Mouse (Mus musculus): ENCODE results near the gene Atp6v1a.
A peak's percentile ranks its signal among the peaks of the same experiment; 100 is the strongest.

The Atp6v1a gene

GRCm38 (mm10) chr16:44139536-44140185 is at the start of gene Atp6v1a, which contains the start of gene Naa50:
Gene Atp6v1a, minus strand, starts transcription at chr16:44139705.
Gene Naa50, plus strand, starts transcription at chr16:44139830.
- DNase-seq (ENCODE audit: low read depth) = peak; percentile 95

GRCm38 (mm10) chr16:44188766-44189165 is 49.3 kb upstream of the Atp6v1a start:
- peak; percentile 17 for DNase-seq (ENCODE audit: low read depth)

- DNase-seq (ENCODE audit: low read depth) = no peak
Observed at GRCm38 (mm10) chr16:44187172-44187571, 47.7 kb upstream of the Atp6v1a start.

- no peak for DNase-seq (ENCODE audit: low read depth)
Observed at GRCm38 (mm10) chr16:44184769-44185168, 45.3 kb upstream of the Atp6v1a start.

GRCm38 (mm10) chr16:44182597-44182996 is 43.1 kb upstream of the Atp6v1a start:
- no peak for DNase-seq (ENCODE audit: low read depth)

- DNase-seq (ENCODE audit: low read depth) = no peak
Observed at GRCm38 (mm10) chr16:44178555-44178954, 39.0 kb upstream of the Atp6v1a start.

- no peak for DNase-seq (ENCODE audit: low read depth)
Observed at GRCm38 (mm10) chr16:44176511-44176910, 37.0 kb upstream of the Atp6v1a start.

GRCm38 (mm10) chr16:44175001-44175400 is 35.5 kb upstream of the Atp6v1a start:
- DNase-seq (ENCODE audit: low read depth) = peak; percentile 38

- DNase-seq (ENCODE audit: low read depth) = peak; percentile 64
Observed at GRCm38 (mm10) chr16:44173966-44174530, 34.5 kb upstream of the Atp6v1a start.

- DNase-seq (ENCODE audit: low read depth) = no peak
Observed at GRCm38 (mm10) chr16:44173155-44173941, 33.8 kb upstream of the Atp6v1a start, which contains the start of gene Usf3. Gene Usf3, plus strand, starts transcription at chr16:44173246.

GRCm38 (mm10) chr16:44172297-44173154 is 33.0 kb upstream of the Atp6v1a start:
- DNase-seq (ENCODE audit: low read depth) = peak; percentile 97

- no peak for DNase-seq (ENCODE audit: low read depth)
Observed at GRCm38 (mm10) chr16:44168990-44169389, 29.5 kb upstream of the Atp6v1a start.

- DNase-seq (ENCODE audit: low read depth) = no peak
Observed at GRCm38 (mm10) chr16:44165182-44165581, 25.7 kb upstream of the Atp6v1a start.

- DNase-seq (ENCODE audit: low read depth) = no peak
Observed at GRCm38 (mm10) chr16:44163831-44164230, 24.3 kb upstream of the Atp6v1a start.

- DNase-seq (ENCODE audit: low read depth) = peak; percentile 78
Observed at GRCm38 (mm10) chr16:44159325-44159724, 19.8 kb upstream of the Atp6v1a start.

GRCm38 (mm10) chr16:44154497-44155057 is 15.1 kb upstream of the Atp6v1a start:
- DNase-seq (ENCODE audit: low read depth) = no peak

GRCm38 (mm10) chr16:44149002-44149767 is 9.7 kb upstream of the Atp6v1a start:
- DNase-seq (ENCODE audit: low read depth) = peak; percentile 42

GRCm38 (mm10) chr16:44141483-44141882 is 2.0 kb upstream of the Atp6v1a start:
- DNase-seq (ENCODE audit: low read depth) = peak; percentile 53

GRCm38 (mm10) chr16:44140186-44140787 is 782 bp upstream of the Atp6v1a start:
- DNase-seq (ENCODE audit: low read depth) = peak; percentile 97

- peak; percentile 98 for DNase-seq (ENCODE audit: low read depth)
Observed at GRCm38 (mm10) chr16:44138979-44139535, 448 bp downstream of the Atp6v1a start.

Data from 416B (cell line).